In genomic region chr14:75753991-75754817, GRCm38 (mm10) we compare ENCODE assay signal across 8 mouse cellular contexts. TPM values are rescaled to one million over a fixed set of nuclear protein-coding genes. Genes with fewer than 3 reads are reported as not detected.
DNase-seq lines count a peak whose midpoint lies in the region; ATAC-seq and TF ChIP-seq lines count a peak whose summit lies in the region.

Gene Cog3 (minus strand): TSS chr14:75754517.

- DNase-seq in G1E (ENCODE audit: low spot score) = peak; percentile 87
- DNase-seq in cerebellum, adult 18-20 months = peak; percentile 96 to 98
- peak; percentile 98 for DNase-seq in heart, postnatal 36 days
- DNase-seq in layer of hippocampus, adult 2 months (ENCODE audit: low spot score in 2 of 2) = peak; percentile 97 to 99
- DNase-seq in lung, embryonic 14.5 days = peak; percentile 96
- peak; percentile 99 for DNase-seq in thymus, adult 2 months

- under 1% methylated on average over 78 of the region's 78 CpGs for WGBS in forebrain, embryonic 16.5 days
- under 1% methylated on average over 75 of the region's 78 CpGs for WGBS in lung, embryonic 14.5 days
- WGBS in olfactory bulb, adult 2 months = under 1% methylated on average over 78 of the region's 78 CpGs
- WGBS in thymus, adult 2 months = under 1% methylated on average over 78 of the region's 78 CpGs

- peak within 1 kb of the TSS; percentile 93 for H3K9ac ChIP-seq in forebrain, embryonic 16.5 days (replicated peaks; ENCODE audit: low read depth, low read length)
- peak within 1 kb of the TSS; percentile 93 for H3K9ac ChIP-seq in lung, embryonic 14.5 days

- H3K36me3 ChIP-seq in G1E (replicated peaks) = peaks cover 28% of the 10 kb centered on the region
- H3K36me3 ChIP-seq in forebrain, embryonic 16.5 days (ENCODE audit: control insufficient read depth, insufficient read depth) = no peaks in the 10 kb centered on the region
- no peaks in the 10 kb centered on the region for H3K36me3 ChIP-seq in lung, embryonic 14.5 days (ENCODE audit: insufficient read depth)
- no peaks in the 10 kb centered on the region for H3K36me3 ChIP-seq in thymus, adult 2 months (ENCODE audit: control insufficient read depth, insufficient read depth, low read length)

- no peak for TF ChIP-seq CTCF in G1E (IDR thresholded peaks at IDR 0.05; ENCODE audit: low read depth, low read length)
- peak; percentile 43 for TF ChIP-seq CTCF in layer of hippocampus, adult 2 months (conservative IDR thresholded peaks at IDR 0.05)
- TF ChIP-seq CTCF in lung, embryonic 14.5 days (IDR thresholded peaks at IDR 0.05; ENCODE audit: low read depth) = peak; percentile 36
- TF ChIP-seq CTCF in olfactory bulb, adult 2 months (IDR thresholded peaks at IDR 0.05; ENCODE audit: insufficient read depth, low read depth, low read length) = 0 out of 2 replicates have a peak, but pooled peaks have one; percentile 22
- TF ChIP-seq CTCF in thymus, adult 2 months (IDR thresholded peaks at IDR 0.05; ENCODE audit: borderline replicate concordance, control insufficient read depth, extremely low read depth, insufficient read depth, low read length, poor library complexity) = peak; percentile 29; the same call in 1 of the 2 replicates

- H3K4me3 ChIP-seq in G1E (ENCODE audit: low read depth, low read length) = peak within 1 kb of the TSS; percentile 98
- H3K4me3 ChIP-seq in forebrain, embryonic 16.5 days (replicated peaks; ENCODE audit: low read length) = peak within 1 kb of the TSS; percentile 97
- peak within 1 kb of the TSS; percentile 69 for H3K4me3 ChIP-seq in layer of hippocampus, adult 2 months
- H3K4me3 ChIP-seq in lung, embryonic 14.5 days (ENCODE audit: low read depth, low read length) = peak within 1 kb of the TSS; percentile 98
- peak within 1 kb of the TSS; percentile 77 for H3K4me3 ChIP-seq in olfactory bulb, adult 2 months (ENCODE audit: insufficient read depth, low read depth, low read length)
- peak within 1 kb of the TSS; percentile 74 for H3K4me3 ChIP-seq in thymus, adult 2 months (ENCODE audit: control insufficient read depth, insufficient read depth, low read length)

- peak within 1 kb of the TSS; percentile 81 for H3K27ac ChIP-seq in forebrain, embryonic 16.5 days (ENCODE audit: low read length)
- H3K27ac ChIP-seq in layer of hippocampus, adult 2 months = peak within 1 kb of the TSS; percentile 93
- peak within 1 kb of the TSS; percentile 90 for H3K27ac ChIP-seq in lung, embryonic 14.5 days (ENCODE audit: low read depth)
- H3K27ac ChIP-seq in olfactory bulb, adult 2 months (ENCODE audit: insufficient read depth, low read depth, low read length) = peak within 1 kb of the TSS; percentile 33
- H3K27ac ChIP-seq in thymus, adult 2 months (ENCODE audit: control insufficient read depth, insufficient read depth, low read length) = no peak within 1 kb of the TSS

- peak within 1 kb of the TSS; percentile 82 for H3K4me2 ChIP-seq in forebrain, embryonic 16.5 days (ENCODE audit: low read length)
- H3K4me2 ChIP-seq in lung, embryonic 14.5 days = peak within 1 kb of the TSS; percentile 76

- H3K4me1 ChIP-seq in G1E (ENCODE audit: insufficient read depth, low read depth, low read length) = peaks cover 37% of the 10 kb centered on the region
- H3K4me1 ChIP-seq in forebrain, embryonic 16.5 days (replicated peaks; ENCODE audit: control insufficient read depth, insufficient read depth, low read length) = peaks cover 26% of the 10 kb centered on the region
- H3K4me1 ChIP-seq in lung, embryonic 14.5 days (ENCODE audit: insufficient read depth) = no peaks in the 10 kb centered on the region
- peaks cover 10% of the 10 kb centered on the region for H3K4me1 ChIP-seq in olfactory bulb, adult 2 months (ENCODE audit: control insufficient read depth, insufficient read depth, low read length)
- H3K4me1 ChIP-seq in thymus, adult 2 months (replicated peaks; ENCODE audit: control insufficient read depth, insufficient read depth, low read length) = peaks cover 6% of the 10 kb centered on the region

- intact Hi-C loops in heart, postnatal 36 days (cut with DNase I) = loop anchor here (10.0 kb wide), 1 partner anchor 469 kb away; the partner anchor contains the start of gene Zc3h13

- peak; percentile 90 for TF ChIP-seq POLR2A in olfactory bulb, adult 2 months (IDR thresholded peaks at IDR 0.05; ENCODE audit: insufficient read depth, low read depth, low read length)
- peak; percentile 91 for TF ChIP-seq POLR2A in thymus, adult 2 months (IDR thresholded peaks at IDR 0.05; ENCODE audit: control insufficient read depth, extremely low read depth, insufficient read depth, low read length, poor library complexity)

- H3K27me3 ChIP-seq in G1E (ENCODE audit: insufficient read depth, low read length) = no peaks in the 10 kb centered on the region
- no peaks in the 10 kb centered on the region for H3K27me3 ChIP-seq in forebrain, embryonic 16.5 days (replicated peaks; ENCODE audit: control insufficient read depth, insufficient read depth, low read length)
- no peaks in the 10 kb centered on the region for H3K27me3 ChIP-seq in lung, embryonic 14.5 days (ENCODE audit: insufficient read depth, low read length)
- H3K27me3 ChIP-seq in thymus, adult 2 months (ENCODE audit: control insufficient read depth, insufficient read depth, low read length) = no peaks in the 10 kb centered on the region

- peak; percentile 88 for ATAC-seq in G1E (ENCODE audit: extremely low read depth, insufficient number of reproducible peaks, low FRiP score, poor library complexity, severe bottlenecking)
- peak; percentile 98 for ATAC-seq in forebrain, embryonic 16.5 days
- ATAC-seq in lung, embryonic 14.5 days (ENCODE audit: insufficient read depth) = peak; percentile 99

- H3K9me3 ChIP-seq in G1E (replicated peaks) = no peaks in the 10 kb centered on the region
- no peaks in the 10 kb centered on the region for H3K9me3 ChIP-seq in forebrain, embryonic 16.5 days (ENCODE audit: control insufficient read depth, low read length)
- no peaks in the 10 kb centered on the region for H3K9me3 ChIP-seq in lung, embryonic 14.5 days (ENCODE audit: low read depth, low read length)

RNA-seq across cellular contexts. Expression of gene Cog3, which starts in this region (rescaled TPM):
- total RNA-seq in G1E (2014; fragmentation: Nextera tagmentation) (34.8 and 36.5 TPM in 2 replicates), G1E (2017) (34.1 and 34.8 TPM in 2 replicates)
- polyA plus RNA-seq in G1E (2012) = 5.0 and 6.2 TPM in 2 replicates
- 24.1 and 24.7 TPM in 2 replicates for polyA plus RNA-seq in forebrain, embryonic 16.5 days (2015; fragmentation: Nextera tagmentation; extraction: Ambion mirVana)
- total RNA-seq in heart, postnatal 36 days (2021) = 10 to 100 TPM; 13.4 to 14.8 TPM
- 10 to 100 TPM; 22.1 to 25.9 TPM for total RNA-seq in layer of hippocampus, adult 2 months (2021)
- polyA plus RNA-seq in lung, embryonic 14.5 days (2014; fragmentation: Nextera tagmentation; extraction: Ambion mirVana) = 25.4 and 26.1 TPM in 2 replicates
- not detected in 2 replicates for polyA plus RNA-seq in olfactory bulb, adult 2 months (2012; ENCODE audit: insufficient read depth, insufficient read length, low replicate concordance, missing spikeins)
- 16.1 and 16.2 TPM in 2 replicates for polyA plus RNA-seq in thymus, adult 2 months (2012; rRNA removed)
